Mouse (Mus musculus): ENCODE data around the gene Tas2r134. TPM values are rescaled to one million over a fixed set of nuclear protein-coding genes. Genes with fewer than 3 reads are reported as not detected.

Tas2r134 gene
- polyA plus RNA-seq, 1 experiment from 2014 or later: not detected

- H3K9me3 ChIP-seq (replicated peaks; ENCODE audit: control insufficient read depth, low read length): no peaks in the 10 kb centered on the region
- H3K4me3 ChIP-seq (ENCODE audit: low read length): no peak overlapping the region
- no peak overlapping the region for H3K27ac ChIP-seq (ENCODE audit: low read length)
- H3K36me3 ChIP-seq (ENCODE audit: control insufficient read depth, insufficient read depth): no peaks in the 10 kb centered on the region
- 65% methylated on average over 7 of the region's 7 CpGs for WGBS
- H3K9ac ChIP-seq (ENCODE audit: low read length): no peak overlapping the region
- H3K4me2 ChIP-seq (ENCODE audit: low read depth, low read length): no peak overlapping the region
- no peak for ATAC-seq (replicated peaks; ENCODE audit: extremely low read depth, insufficient read depth, low FRiP score)
- no peaks in the 10 kb centered on the region for H3K4me1 ChIP-seq (ENCODE audit: control insufficient read depth, insufficient read depth, low read length)
- no peaks in the 10 kb centered on the region for H3K27me3 ChIP-seq (ENCODE audit: control insufficient read depth, insufficient read depth, low read length)
These were observed 16.2 kb downstream of the Tas2r134 start for GRCm38 (mm10) chr2:51643244-51644139.

- Histone ChIP-seq H3K9ac (ENCODE audit: low read length) (no peak overlapping the region), H3K36me3 (ENCODE audit: control insufficient read depth, insufficient read depth) (no peaks in the 10 kb centered on the region), H3K9me3 (replicated peaks; ENCODE audit: control insufficient read depth, low read length) (no peaks in the 10 kb centered on the region), H3K4me2 (ENCODE audit: low read depth, low read length) (no peak overlapping the region), H3K4me3 (ENCODE audit: low read length) (no peak overlapping the region), H3K27ac (ENCODE audit: low read length) (no peak overlapping the region), H3K27me3 (ENCODE audit: control insufficient read depth, insufficient read depth, low read length) (no peaks in the 10 kb centered on the region), H3K4me1 (ENCODE audit: control insufficient read depth, insufficient read depth, low read length) (no peaks in the 10 kb centered on the region)
- no peak for ATAC-seq (replicated peaks; ENCODE audit: extremely low read depth, insufficient read depth, low FRiP score)
- 69% methylated on average over 3 of the region's 3 CpGs for whole genome bisulfite sequencing
These were observed 20.7 kb downstream of the Tas2r134 start for GRCm38 (mm10) chr2:51647972-51648371.

GRCm38 (mm10) chr2:51649887-51650286 lies 22.6 kb downstream of the Tas2r134 start:
- no peak overlapping the region for H3K9ac ChIP-seq (ENCODE audit: low read length)
- no peak for ATAC-seq (replicated peaks; ENCODE audit: extremely low read depth, insufficient read depth, low FRiP score)
- no peaks in the 10 kb centered on the region for H3K36me3 ChIP-seq (ENCODE audit: control insufficient read depth, insufficient read depth)
- H3K9me3 ChIP-seq (replicated peaks; ENCODE audit: control insufficient read depth, low read length): no peaks in the 10 kb centered on the region
- no peaks in the 10 kb centered on the region for H3K27me3 ChIP-seq (ENCODE audit: control insufficient read depth, insufficient read depth, low read length)
- H3K4me1 ChIP-seq (ENCODE audit: control insufficient read depth, insufficient read depth, low read length): no peaks in the 10 kb centered on the region
- WGBS: 58% methylated on average over 1 of the region's 1 CpGs
- no peak overlapping the region for H3K4me2 ChIP-seq (ENCODE audit: low read depth, low read length)
- H3K27ac ChIP-seq (ENCODE audit: low read length): no peak overlapping the region
- no peak overlapping the region for H3K4me3 ChIP-seq (ENCODE audit: low read length)

GRCm38 (mm10) chr2:51652086-51652485 lies 24.8 kb downstream of the Tas2r134 start:
- no peaks in the 10 kb centered on the region for H3K4me1 ChIP-seq (ENCODE audit: control insufficient read depth, insufficient read depth, low read length)
- no peak overlapping the region for H3K27ac ChIP-seq (ENCODE audit: low read length)
- H3K27me3 ChIP-seq (ENCODE audit: control insufficient read depth, insufficient read depth, low read length): no peaks in the 10 kb centered on the region
- 89% methylated on average over 10 of the region's 10 CpGs for WGBS
- no peak overlapping the region for H3K9ac ChIP-seq (ENCODE audit: low read length)
- H3K36me3 ChIP-seq (ENCODE audit: control insufficient read depth, insufficient read depth): no peaks in the 10 kb centered on the region
- H3K9me3 ChIP-seq (replicated peaks; ENCODE audit: control insufficient read depth, low read length): no peaks in the 10 kb centered on the region
- no peak overlapping the region for H3K4me3 ChIP-seq (ENCODE audit: low read length)
- ATAC-seq (replicated peaks; ENCODE audit: extremely low read depth, insufficient read depth, low FRiP score): no peak
- H3K4me2 ChIP-seq (ENCODE audit: low read depth, low read length): no peak overlapping the region

GRCm38 (mm10) chr2:51657684-51658083 lies 30.4 kb downstream of the Tas2r134 start:
- H3K4me1 ChIP-seq (ENCODE audit: control insufficient read depth, insufficient read depth, low read length): no peaks in the 10 kb centered on the region
- ATAC-seq (replicated peaks; ENCODE audit: extremely low read depth, insufficient read depth, low FRiP score): no peak
- H3K4me2 ChIP-seq (ENCODE audit: low read depth, low read length): no peak overlapping the region
- no peaks in the 10 kb centered on the region for H3K36me3 ChIP-seq (ENCODE audit: control insufficient read depth, insufficient read depth)
- no peak overlapping the region for H3K9ac ChIP-seq (ENCODE audit: low read length)
- 65% methylated on average over 3 of the region's 3 CpGs for WGBS
- H3K4me3 ChIP-seq (ENCODE audit: low read length): no peak overlapping the region
- no peaks in the 10 kb centered on the region for H3K9me3 ChIP-seq (replicated peaks; ENCODE audit: control insufficient read depth, low read length)
- H3K27me3 ChIP-seq (ENCODE audit: control insufficient read depth, insufficient read depth, low read length): no peaks in the 10 kb centered on the region
- H3K27ac ChIP-seq (ENCODE audit: low read length): no peak overlapping the region

GRCm38 (mm10) chr2:51658288-51658687 lies 31.0 kb downstream of the Tas2r134 start:
- no peak overlapping the region for H3K4me3 ChIP-seq (ENCODE audit: low read length)
- H3K9ac ChIP-seq (ENCODE audit: low read length): no peak overlapping the region
- no peaks in the 10 kb centered on the region for H3K27me3 ChIP-seq (ENCODE audit: control insufficient read depth, insufficient read depth, low read length)
- H3K9me3 ChIP-seq (replicated peaks; ENCODE audit: control insufficient read depth, low read length): no peaks in the 10 kb centered on the region
- no peaks in the 10 kb centered on the region for H3K4me1 ChIP-seq (ENCODE audit: control insufficient read depth, insufficient read depth, low read length)
- no peak overlapping the region for H3K27ac ChIP-seq (ENCODE audit: low read length)
- H3K4me2 ChIP-seq (ENCODE audit: low read depth, low read length): no peak overlapping the region
- H3K36me3 ChIP-seq (ENCODE audit: control insufficient read depth, insufficient read depth): no peaks in the 10 kb centered on the region
- ATAC-seq (replicated peaks; ENCODE audit: extremely low read depth, insufficient read depth, low FRiP score): no peak
- 63% methylated on average over 5 of the region's 5 CpGs for whole genome bisulfite sequencing

- 47% methylated on average over 2 of the region's 2 CpGs for whole genome bisulfite sequencing
- no peak for ATAC-seq (replicated peaks; ENCODE audit: extremely low read depth, insufficient read depth, low FRiP score)
These were observed 47.0 kb downstream of the Tas2r134 start for GRCm38 (mm10) chr2:51674321-51674720.

More at GRCm38 (mm10) chr2:51674321-51674720, 47.0 kb downstream of the Tas2r134 start:
- H3K9me3 ChIP-seq (replicated peaks; ENCODE audit: control insufficient read depth, low read length): no peaks in the 10 kb centered on the region
- H3K4me3 ChIP-seq (ENCODE audit: low read length): no peak overlapping the region
- no peaks in the 10 kb centered on the region for H3K36me3 ChIP-seq (ENCODE audit: control insufficient read depth, insufficient read depth)
- H3K9ac ChIP-seq (ENCODE audit: low read length): no peak overlapping the region
- H3K27me3 ChIP-seq (ENCODE audit: control insufficient read depth, insufficient read depth, low read length): no peaks in the 10 kb centered on the region
- H3K4me2 ChIP-seq (ENCODE audit: low read depth, low read length): no peak overlapping the region
- no peak overlapping the region for H3K27ac ChIP-seq (ENCODE audit: low read length)
- 0 out of 2 replicates have a peak, but pooled peaks cover 2% of the 10 kb centered on the region for H3K4me1 ChIP-seq (ENCODE audit: control insufficient read depth, insufficient read depth, low read length)
